Mouse (Mus musculus) right cerebral cortex, postnatal 10 days (tissue): ENCODE measurements around the gene Cyp2j8.
"Not testable (repeated sequence)": the region's sequence is repeated elsewhere in the genome, so short reads cannot be mapped to it uniquely, and the experiment has no call there.

Source experiments
- DNase-seq, 2 experiments: peaks; one replicate each; pipeline ENCODE4 v3.0.0; 2021; ENCODE audit warnings: low spot score in 2 of 2

Gene Cyp2j8

DNA sequence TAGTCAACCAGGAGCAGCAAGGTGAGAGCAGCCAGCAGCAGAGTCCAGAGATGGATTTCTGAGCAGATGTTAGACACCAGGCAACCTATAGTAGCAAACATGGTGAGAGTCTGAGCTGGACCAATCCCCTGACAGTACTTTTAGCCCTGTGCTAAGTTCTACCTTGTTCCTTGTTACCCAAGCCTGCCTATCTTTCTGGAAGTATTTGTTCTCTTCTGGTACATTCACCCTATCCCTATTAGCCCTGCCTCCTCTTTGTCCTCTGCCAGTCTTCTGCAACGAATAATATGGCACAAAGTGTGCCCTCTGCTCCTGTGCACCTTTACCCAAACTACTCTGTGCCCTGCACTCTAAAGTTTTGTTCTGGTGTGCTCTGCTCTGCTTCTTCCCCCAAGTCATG is at the start of gene Cyp2j8:
Cyp2j8 (minus strand) TSS at position 101 of the 400 bp plus-strand sequence.
- DNase-seq: no peak

DNA sequence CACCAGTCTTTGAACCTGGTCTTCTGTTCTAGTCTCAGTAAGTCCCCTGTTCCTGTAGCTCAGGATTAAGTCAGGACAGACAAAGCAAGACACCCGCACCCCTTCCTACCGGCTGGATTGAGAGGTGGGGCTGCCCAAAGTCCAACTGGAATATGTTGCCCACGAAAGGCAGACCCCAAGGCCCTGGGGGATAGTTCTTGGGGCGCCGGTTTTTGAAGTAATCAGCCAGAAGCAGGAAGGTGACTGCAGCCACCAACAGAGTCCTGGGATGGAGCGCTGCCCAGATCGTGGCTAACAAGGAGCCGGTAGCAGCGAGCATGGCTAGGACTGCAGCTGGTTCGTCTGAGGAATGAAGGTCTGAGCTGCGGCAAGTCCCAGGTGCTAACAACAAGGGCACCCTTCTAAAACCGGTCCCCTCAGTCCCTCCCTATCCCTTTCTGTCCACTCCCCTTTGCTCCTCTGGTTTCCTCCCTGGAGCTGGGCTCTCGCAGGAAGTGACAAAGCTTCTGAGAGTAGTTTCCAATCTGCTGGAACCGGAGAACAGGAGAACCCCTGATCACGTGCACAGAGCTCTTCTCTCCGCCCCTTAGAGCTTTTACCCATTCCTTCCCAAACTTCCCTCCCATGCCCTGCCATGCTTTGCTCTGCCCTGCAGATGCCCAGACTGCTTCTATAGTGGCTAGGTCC is 46.1 kb upstream of the Cyp2j8 start, which contains the start of gene Cyp2j6:
Cyp2j6 (minus strand) TSS at position 529 of the 687 bp plus-strand sequence.
- DNase-seq: peak; percentile 59 to 72

DNA sequence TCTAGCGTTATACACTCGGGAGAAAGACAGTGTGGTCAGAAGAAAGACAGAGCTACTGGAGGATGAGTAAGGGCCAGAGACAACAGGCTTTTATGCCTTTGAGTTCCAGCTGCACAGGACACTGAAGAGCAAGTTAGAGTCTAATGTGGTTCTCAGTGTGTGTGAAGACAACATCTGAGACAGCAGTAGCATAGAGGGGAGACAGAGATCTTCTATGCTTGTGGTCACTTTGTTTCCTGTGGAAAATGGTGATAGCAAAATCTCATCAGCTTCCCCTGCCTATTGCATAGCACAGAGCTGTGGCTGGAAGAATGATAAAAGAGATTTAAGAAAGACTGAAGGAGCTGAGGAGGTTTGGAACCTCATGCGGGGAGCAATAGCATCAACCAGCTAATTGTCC is 44.4 kb upstream of the Cyp2j8 start:
- no peak for DNase-seq

DNA sequence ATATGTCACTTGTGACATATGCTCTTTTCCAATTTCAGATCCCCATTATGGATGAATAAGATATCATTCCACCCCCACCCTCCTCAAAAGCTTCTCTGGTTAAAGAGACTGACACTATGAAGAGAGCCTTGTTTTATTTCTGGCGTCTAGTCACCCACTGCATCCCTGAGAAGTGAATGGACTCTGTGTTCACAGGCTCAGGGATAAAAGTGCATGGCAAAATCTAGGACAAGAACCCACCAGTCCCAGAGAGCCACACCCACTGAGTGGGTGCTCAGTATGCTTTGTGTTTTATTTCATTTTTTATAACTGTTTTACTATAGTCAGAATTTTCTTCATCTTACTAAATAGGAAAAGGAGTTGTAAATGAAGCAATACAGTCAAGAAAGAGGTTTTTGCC is 38.8 kb upstream of the Cyp2j8 start:
- DNase-seq: peak; percentile 27 to 54

DNA sequence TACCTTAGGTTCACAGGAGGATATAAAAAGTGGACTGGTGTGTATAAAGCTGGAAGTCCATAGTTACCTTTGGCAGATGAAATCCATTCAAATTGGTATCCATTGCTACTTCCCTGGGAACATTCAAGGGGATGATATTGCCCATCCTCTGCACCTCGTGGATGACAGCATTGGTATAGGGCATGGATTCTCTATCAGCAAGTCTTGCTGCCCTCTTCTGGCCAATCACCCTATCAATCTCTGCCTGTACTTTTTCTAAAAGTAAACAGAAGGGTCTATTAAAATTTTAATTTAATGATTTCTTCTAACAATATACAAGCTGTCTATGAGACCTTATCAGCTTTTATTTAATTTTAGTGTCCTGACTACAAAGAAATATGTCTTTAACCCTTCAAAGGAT is 18.6 kb upstream of the Cyp2j8 start:
- peak in 1 of 2 experiments; percentile 20 for DNase-seq

DNA sequence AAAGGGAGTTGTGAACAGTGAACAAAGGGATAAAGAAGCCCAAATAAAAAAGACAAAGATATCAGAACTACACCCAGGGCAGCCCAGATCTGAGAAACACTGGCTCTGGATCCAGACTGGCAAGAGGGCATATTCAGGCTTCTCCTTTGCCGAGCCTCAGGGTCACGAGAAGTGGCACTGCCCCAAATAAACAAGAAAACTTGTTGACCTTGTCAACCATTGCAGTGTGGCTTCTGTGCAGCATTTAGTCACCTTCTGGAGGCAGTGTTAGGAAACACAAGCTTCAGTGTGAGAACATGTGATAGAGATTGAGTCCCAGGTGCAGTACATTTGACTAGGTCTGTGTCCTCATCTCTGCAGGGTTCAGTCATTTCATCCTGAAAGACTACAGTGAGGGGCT is 15.1 kb upstream of the Cyp2j8 start:
- DNase-seq: no peak

DNA sequence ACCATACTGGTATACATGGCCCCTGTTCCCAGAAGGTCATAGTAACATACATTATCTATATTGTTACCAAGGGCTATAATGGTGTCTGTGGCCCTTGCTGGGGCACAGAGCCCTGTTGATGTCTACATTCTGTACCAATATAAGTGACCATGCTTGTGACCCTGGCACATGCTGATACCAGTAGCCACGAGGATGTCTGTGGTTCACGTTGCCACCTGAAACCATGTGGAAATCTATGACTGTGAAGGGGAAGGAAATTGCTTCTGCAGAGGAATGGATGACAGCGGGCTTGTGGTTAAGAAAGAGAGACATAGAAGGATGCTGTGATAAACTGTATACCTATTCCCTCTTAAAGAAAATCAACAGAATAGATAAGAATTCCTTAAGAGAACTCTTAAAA is 2.9 kb upstream of the Cyp2j8 start:
- no peak for DNase-seq

DNA sequence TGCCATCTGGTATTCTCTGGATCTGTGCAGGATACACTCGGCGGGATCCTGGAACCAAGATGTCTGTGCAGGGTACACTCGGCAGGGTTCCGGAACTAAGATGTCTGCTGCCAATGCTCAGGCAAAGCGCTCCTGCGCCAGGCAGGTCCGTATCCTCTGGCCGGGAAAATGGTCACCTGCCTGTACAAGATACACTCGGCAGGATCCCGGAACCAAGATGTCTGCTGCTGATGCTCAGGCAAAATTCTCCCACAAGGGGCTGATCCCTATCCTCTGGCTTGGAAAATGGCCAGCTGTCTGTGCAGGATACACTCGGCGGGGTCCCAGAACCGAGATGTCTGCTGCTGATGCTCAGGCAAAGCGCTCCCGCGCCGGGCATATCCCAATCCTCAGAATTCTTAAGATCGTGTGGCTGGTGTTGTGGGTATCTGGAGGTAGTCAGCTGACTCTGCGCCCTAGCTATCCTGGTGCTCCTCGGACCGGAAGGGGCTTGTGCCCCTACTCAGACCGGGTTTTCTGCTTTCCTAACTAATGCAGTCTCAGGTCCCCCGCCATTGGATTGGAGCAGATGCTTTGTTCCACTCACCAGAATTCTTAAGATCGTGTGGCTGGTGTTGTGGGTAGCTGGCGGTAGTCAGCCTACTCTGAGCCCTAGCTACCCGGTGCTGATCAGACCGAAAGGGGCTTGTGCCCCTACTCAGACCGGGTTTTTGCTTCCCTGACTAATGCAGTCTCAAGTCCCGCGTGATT is 43.7 kb downstream of the Cyp2j8 start:
- not testable (repeated sequence) for DNase-seq
